In genomic region chr11:118751879-118752616, GRCm38 (mm10) we compare ENCODE assay signal across 12 mouse cellular contexts.
A peak's percentile ranks its signal among the peaks of the same experiment; 100 is the strongest.
DNase-seq lines count a peak whose midpoint lies in the region; ATAC-seq and TF ChIP-seq lines count a peak whose summit lies in the region.
"Had no signal": no experiment of that assay in that cellular context is flagged by ENCODE, and none has a peak within 500 bp of the region (broad histone marks: within the 10 kb centered on the region; RNA-seq: fewer than 3 reads in every experiment).

No protein-coding gene starts in this region.

- peak overlapping the region; percentile 4; the same call in 1 of the 2 replicates for H3K4me2 ChIP-seq in forebrain, postnatal 0 days (ENCODE audit: low read depth)
- no peak overlapping the region for H3K4me2 ChIP-seq in neural tube, embryonic 15.5 days
- H3K4me2 ChIP-seq: liver, embryonic 15.5 days had no signal

- H3K9ac ChIP-seq in forebrain, postnatal 0 days: no peak overlapping the region
- H3K9ac ChIP-seq in neural tube, embryonic 15.5 days (replicated peaks): 0 out of 2 replicates have a peak overlapping the region, but pooled peaks have one; percentile 11
- H3K9ac ChIP-seq: liver, embryonic 15.5 days had no signal

- H3K9me3 ChIP-seq in forebrain, postnatal 0 days (ENCODE audit: low read length): no peaks in the 10 kb centered on the region
- no peaks in the 10 kb centered on the region for H3K9me3 ChIP-seq in neural tube, embryonic 15.5 days (replicated peaks)
- H3K9me3 ChIP-seq: liver, embryonic 15.5 days; megakaryocyte, embryonic 14.5 days had no signal

- H3K27ac ChIP-seq in forebrain, postnatal 0 days (ENCODE audit: low read depth, low read length): peak overlapping the region; percentile 78
- peak overlapping the region; percentile 66 for H3K27ac ChIP-seq in neural tube, embryonic 15.5 days (replicated peaks)
- H3K27ac ChIP-seq: liver, embryonic 15.5 days; stomach, postnatal 0 days had no signal

- DNase-seq in left cerebral cortex, postnatal 4 days: peak; percentile 69
- no peak for DNase-seq in left cerebral cortex, adult 18-20 months (ENCODE audit: low spot score in 2 of 2)
- DNase-seq in cerebellum, adult 9-10 months: peak; percentile 72
- DNase-seq in forebrain, postnatal 0 days: peak; percentile 65
- no peak for DNase-seq in kidney, postnatal 36 days
- DNase-seq in adrenal gland, adult 18-20 months (ENCODE audit: low spot score in 2 of 2): no peak
- DNase-seq: adrenal gland, adult 8-10 months; heart, adult 11 months had no signal

- H3K4me1 ChIP-seq in forebrain, postnatal 0 days (ENCODE audit: insufficient read depth): peaks cover 42% of the 10 kb centered on the region
- peaks cover 57% of the 10 kb centered on the region for H3K4me1 ChIP-seq in neural tube, embryonic 15.5 days
- H3K4me1 ChIP-seq: liver, embryonic 15.5 days; megakaryocyte, embryonic 14.5 days had no signal

- 21% methylated on average over 7 of the region's 7 CpGs for WGBS in forebrain, postnatal 0 days
- 36% methylated on average over 7 of the region's 7 CpGs for WGBS in neural tube, embryonic 15.5 days

- no peak overlapping the region for H3K4me3 ChIP-seq in forebrain, postnatal 0 days (ENCODE audit: low read depth, low read length)
- no peak overlapping the region for H3K4me3 ChIP-seq in neural tube, embryonic 15.5 days (replicated peaks)
- H3K4me3 ChIP-seq: liver, embryonic 15.5 days; megakaryocyte, embryonic 14.5 days had no signal

- H3K27me3 ChIP-seq in forebrain, postnatal 0 days (ENCODE audit: insufficient read depth, low read length): no peaks in the 10 kb centered on the region
- H3K27me3 ChIP-seq in neural tube, embryonic 15.5 days (replicated peaks): no peaks in the 10 kb centered on the region
- H3K27me3 ChIP-seq: liver, embryonic 15.5 days had no signal

- no peaks in the 10 kb centered on the region for H3K36me3 ChIP-seq in forebrain, postnatal 0 days (ENCODE audit: insufficient read depth)
- H3K36me3 ChIP-seq in neural tube, embryonic 15.5 days: no peaks in the 10 kb centered on the region
- H3K36me3 ChIP-seq: liver, embryonic 15.5 days had no signal

- no peak for TF ChIP-seq CTCF in forebrain, postnatal 0 days (IDR thresholded peaks at IDR 0.05; ENCODE audit: low read depth)

- intact Hi-C loops in left cerebral cortex, postnatal 4 days (cut with DNase I): loop anchor here (10.0 kb wide), 1 partner anchor 153 kb away; no protein-coding TSS in a partner anchor

- peak; percentile 58 for ATAC-seq in forebrain, postnatal 0 days
- no peak for ATAC-seq in neural tube, embryonic 15.5 days (ENCODE audit: low FRiP score)

Comparison
In these comparisons a context has a peak if more than half of its experiments do, and no peak if none do; other contexts are left out.
1. DNase-seq: peak in left cerebral cortex, postnatal 4 days (single experiment), cerebellum, adult 9-10 months (single experiment) and forebrain, postnatal 0 days (single experiment); none in left cerebral cortex, adult 18-20 months (0 of 2), kidney, postnatal 36 days (0 of 2) and adrenal gland, adult 18-20 months (0 of 2).